Mouse (Mus musculus) kidney, adult 8-10 months (tissue): ENCODE data around the gene Tfr2.
A peak's percentile ranks its signal among the peaks of the same experiment; 100 is the strongest.

Experiments used
- DNase-seq, 2 experiments: peaks; one replicate each; pipeline ENCODE4 v3.0.0; 2022

Gene Tfr2

GRCm38 (mm10) chr5:137628498-137629305 is 59.1 kb downstream of the Tfr2 start, which contains the start of the genes Fbxo24, Lrch4 and Gm20605:
Fbxo24 (minus strand) TSS chr5:137629002.
Lrch4 (plus strand) TSS chr5:137629121.
Gm20605 (plus strand) TSS chr5:137629175.
- DNase-seq: peak; percentile 100

- peak; percentile 81 to 83 for DNase-seq
Observed at GRCm38 (mm10) chr5:137629306-137629721, 59.7 kb downstream of the Tfr2 start.

GRCm38 (mm10) chr5:137629906-137630545 is 60.4 kb downstream of the Tfr2 start:
- DNase-seq: peak; percentile 68 to 83

- DNase-seq: peak; percentile 45 to 72
Observed at GRCm38 (mm10) chr5:137630602-137631001, 61.0 kb downstream of the Tfr2 start.

- DNase-seq: peak in 1 of 2 experiments; percentile 32
Observed at GRCm38 (mm10) chr5:137631171-137631570, 61.5 kb downstream of the Tfr2 start.

- no peak for DNase-seq
Observed at GRCm38 (mm10) chr5:137631591-137631990, 62.0 kb downstream of the Tfr2 start.

GRCm38 (mm10) chr5:137633397-137634084 is 63.9 kb downstream of the Tfr2 start:
- DNase-seq: no peak
